Mouse (Mus musculus): ENCODE measurements around the gene Nr1d1. TPM values are rescaled to one million over a fixed set of nuclear protein-coding genes. Genes with fewer than 3 reads are reported as not detected.
A peak's percentile ranks its signal among the peaks of the same experiment; 100 is the strongest.

The Nr1d1 gene
- polyA plus RNA-seq (2012; rRNA removed), result 27.7 and 29.0 TPM in 2 replicates

DNA sequence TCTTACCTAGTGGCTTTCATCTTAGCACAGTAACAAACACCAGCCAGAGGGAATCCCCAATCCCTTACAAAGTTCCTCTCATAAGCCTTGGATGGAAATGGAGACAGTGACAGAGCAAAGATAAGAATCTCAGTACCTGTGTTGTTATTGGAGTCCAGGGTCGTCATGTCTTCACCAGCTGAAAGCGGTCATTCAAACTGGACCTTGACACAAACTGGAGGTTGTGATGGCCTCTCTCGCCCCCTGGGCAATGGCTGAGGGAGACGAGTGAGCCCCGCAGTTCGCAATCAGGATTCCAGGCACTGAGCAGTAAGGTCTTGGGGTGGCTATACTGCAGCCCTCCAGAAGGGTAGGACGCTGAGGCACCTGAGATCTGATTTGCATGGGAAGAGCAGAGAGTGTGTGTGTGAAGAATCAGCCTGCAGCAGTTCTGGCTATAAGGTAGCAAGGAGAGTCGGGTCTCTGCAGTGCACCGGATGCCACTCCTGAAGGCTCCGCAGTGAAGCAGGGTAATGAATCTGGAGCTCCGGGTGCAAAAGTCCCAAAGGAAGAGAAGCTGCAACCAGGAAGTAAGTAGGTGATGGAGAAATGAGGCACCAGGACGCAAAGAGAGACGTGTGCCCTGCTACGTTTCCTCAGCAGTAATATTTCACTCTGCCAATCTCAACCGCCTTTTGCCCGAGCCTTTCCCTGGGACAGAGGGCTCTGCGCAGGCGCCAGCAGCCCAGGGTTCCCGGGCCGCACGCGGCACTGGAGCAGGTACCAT, at the start of gene Nr1d1:
Gene Nr1d1, minus strand, starts transcription at position 752 of the 766 bp plus-strand sequence.
- TF ChIP-seq CTCF (IDR thresholded peaks at IDR 0.05; ENCODE audit: extremely low read depth, insufficient read depth, insufficient read length, insufficient replicate concordance) (no peak), POLR2A (IDR thresholded peaks at IDR 0.05; ENCODE audit: low read depth, low read length) (no peak; the same call in 1 of the 2 replicates)
- Histone ChIP-seq H3K27ac (ENCODE audit: insufficient read depth, low read length) (peak within 1 kb of the TSS; percentile 60), H3K27me3 (ENCODE audit: control insufficient read depth, insufficient read depth, low read length) (no peaks in the 10 kb centered on the region), H3K4me3 (ENCODE audit: extremely low read depth, insufficient read depth, insufficient read length) (peak within 1 kb of the TSS; percentile 46), H3K4me1 (ENCODE audit: control insufficient read depth, insufficient read depth, insufficient read length) (peaks cover 33% of the 10 kb centered on the region), H3K36me3 (ENCODE audit: control insufficient read depth, insufficient read depth, low read length) (no peaks in the 10 kb centered on the region)
- DNase-seq (ENCODE audit: low read depth in 1 of 2, low spot score in 2 of 2), result no peak
- 2% methylated on average over 22 of the region's 22 CpGs for WGBS

GRCm38 (mm10) chr11:98820968-98821367, 45.8 kb upstream of the Nr1d1 start:
- H3K4me3 ChIP-seq (ENCODE audit: extremely low read depth, insufficient read depth, insufficient read length), result no peak overlapping the region
- H3K4me1 ChIP-seq (ENCODE audit: control insufficient read depth, insufficient read depth, insufficient read length), result peaks cover 2% of the 10 kb centered on the region; the same call in 1 of the 2 replicates
- 72% methylated on average over 5 of the region's 5 CpGs for WGBS
- H3K27ac ChIP-seq (ENCODE audit: insufficient read depth, low read length), result no peak overlapping the region
- no peak for DNase-seq (ENCODE audit: low read depth in 1 of 2, low spot score in 2 of 2)
- no peaks in the 10 kb centered on the region for H3K27me3 ChIP-seq (ENCODE audit: control insufficient read depth, insufficient read depth, low read length)
- H3K36me3 ChIP-seq (ENCODE audit: control insufficient read depth, insufficient read depth, low read length), result peaks cover 29% of the 10 kb centered on the region
- TF ChIP-seq CTCF (IDR thresholded peaks at IDR 0.05; ENCODE audit: extremely low read depth, insufficient read depth, insufficient read length, insufficient replicate concordance), result no peak
- no peak for TF ChIP-seq POLR2A (IDR thresholded peaks at IDR 0.05; ENCODE audit: low read depth, low read length)

DNA sequence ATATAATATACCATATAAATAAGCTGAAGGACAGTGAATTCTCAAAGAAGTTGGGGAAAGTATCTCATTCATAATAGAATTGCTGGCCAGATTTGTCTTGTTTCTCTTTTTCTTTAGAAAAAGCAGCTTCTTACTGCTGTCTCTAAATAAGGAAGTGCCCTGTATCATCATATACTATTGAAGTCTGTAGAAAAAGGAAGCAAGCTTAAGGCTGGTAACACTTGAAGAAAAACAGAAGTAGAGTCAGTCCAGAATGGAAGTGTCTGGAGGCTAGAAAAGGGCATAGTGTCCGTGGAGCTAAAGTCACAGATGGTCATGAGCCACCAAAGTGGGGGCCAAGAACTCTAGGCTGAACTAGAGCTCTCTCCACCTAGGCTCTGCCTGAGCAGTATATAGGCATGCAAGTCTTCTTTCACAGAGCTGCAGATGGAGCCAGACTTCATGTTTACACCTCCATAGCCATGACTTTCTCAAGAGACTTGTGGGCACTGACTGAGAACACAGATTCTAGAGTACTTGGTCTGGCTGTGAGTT, 41.6 kb upstream of the Nr1d1 start:
- no peaks in the 10 kb centered on the region for H3K27me3 ChIP-seq (ENCODE audit: control insufficient read depth, insufficient read depth, low read length)
- H3K36me3 ChIP-seq (ENCODE audit: control insufficient read depth, insufficient read depth, low read length), result peaks cover 17% of the 10 kb centered on the region
- H3K4me3 ChIP-seq (ENCODE audit: extremely low read depth, insufficient read depth, insufficient read length), result no peak overlapping the region
- DNase-seq (ENCODE audit: low read depth in 1 of 2, low spot score in 2 of 2), result no peak
- H3K4me1 ChIP-seq (ENCODE audit: control insufficient read depth, insufficient read depth, insufficient read length), result peaks cover 2% of the 10 kb centered on the region; the same call in 1 of the 2 replicates
- H3K27ac ChIP-seq (ENCODE audit: insufficient read depth, low read length), result peak overlapping the region; percentile 50
- 18% methylated on average over 1 of the region's 1 CpGs for WGBS
- TF ChIP-seq POLR2A (IDR thresholded peaks at IDR 0.05; ENCODE audit: low read depth, low read length), result no peak
- no peak for TF ChIP-seq CTCF (IDR thresholded peaks at IDR 0.05; ENCODE audit: extremely low read depth, insufficient read depth, insufficient read length, insufficient replicate concordance)

GRCm38 (mm10) chr11:98810686-98811085, 35.6 kb upstream of the Nr1d1 start:
- H3K4me1 ChIP-seq (ENCODE audit: control insufficient read depth, insufficient read depth, insufficient read length), result peaks cover 6% of the 10 kb centered on the region; the same call in 1 of the 2 replicates
- H3K27me3 ChIP-seq (ENCODE audit: control insufficient read depth, insufficient read depth, low read length), result no peaks in the 10 kb centered on the region
- DNase-seq (ENCODE audit: low read depth in 1 of 2, low spot score in 2 of 2), result no peak
- H3K27ac ChIP-seq (ENCODE audit: insufficient read depth, low read length), result no peak overlapping the region
- H3K36me3 ChIP-seq (ENCODE audit: control insufficient read depth, insufficient read depth, low read length), result peaks cover 21% of the 10 kb centered on the region
- peak overlapping the region; percentile 86; the same call in 1 of the 2 replicates for H3K4me3 ChIP-seq (ENCODE audit: extremely low read depth, insufficient read depth, insufficient read length)
- 66% methylated on average over 7 of the region's 7 CpGs for WGBS
- TF ChIP-seq CTCF (IDR thresholded peaks at IDR 0.05; ENCODE audit: extremely low read depth, insufficient read depth, insufficient read length, insufficient replicate concordance), result no peak
- TF ChIP-seq POLR2A (IDR thresholded peaks at IDR 0.05; ENCODE audit: low read depth, low read length), result no peak

GRCm38 (mm10) chr11:98809457-98810290, 34.5 kb upstream of the Nr1d1 start:
- H3K27me3 ChIP-seq (ENCODE audit: control insufficient read depth, insufficient read depth, low read length), result no peaks in the 10 kb centered on the region
- WGBS, result 1% methylated on average over 84 of the region's 84 CpGs
- peaks cover 29% of the 10 kb centered on the region for H3K36me3 ChIP-seq (ENCODE audit: control insufficient read depth, insufficient read depth, low read length)
- H3K4me3 ChIP-seq (ENCODE audit: extremely low read depth, insufficient read depth, insufficient read length), result peak overlapping the region; percentile 86
- peak; percentile 97 to 99 for DNase-seq (ENCODE audit: low read depth in 1 of 2, low spot score in 2 of 2)
- peak overlapping the region; percentile 94 for H3K27ac ChIP-seq (ENCODE audit: insufficient read depth, low read length)
- peaks cover 6% of the 10 kb centered on the region; the same call in 1 of the 2 replicates for H3K4me1 ChIP-seq (ENCODE audit: control insufficient read depth, insufficient read depth, insufficient read length)
- TF ChIP-seq CTCF (IDR thresholded peaks at IDR 0.05; ENCODE audit: extremely low read depth, insufficient read depth, insufficient read length, insufficient replicate concordance), result 0 out of 2 replicates have a peak, but pooled peaks have one; percentile 3
- peak; percentile 75 for TF ChIP-seq POLR2A (IDR thresholded peaks at IDR 0.05; ENCODE audit: low read depth, low read length)

DNA sequence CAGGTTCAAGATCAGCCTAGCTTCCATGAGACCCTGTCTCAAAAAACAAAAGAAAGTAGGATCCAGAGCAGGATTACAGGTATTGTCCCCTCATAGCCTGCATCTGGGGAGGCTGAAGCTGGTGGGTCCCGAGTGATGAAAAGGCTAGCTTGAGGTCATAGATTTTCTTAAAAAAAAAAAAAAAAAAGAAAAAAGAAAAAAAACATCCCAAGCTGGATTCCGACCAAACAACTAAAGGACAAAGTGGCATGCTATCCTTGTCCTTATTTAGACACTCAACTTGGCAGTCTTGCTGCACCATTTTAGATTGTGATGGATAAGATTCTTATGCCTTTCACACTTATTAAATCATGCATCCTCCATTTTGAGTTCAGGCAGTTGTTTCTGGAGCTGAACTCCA, 33.3 kb upstream of the Nr1d1 start:
- DNase-seq (ENCODE audit: low read depth in 1 of 2, low spot score in 2 of 2), result no peak
- no peak overlapping the region for H3K4me3 ChIP-seq (ENCODE audit: extremely low read depth, insufficient read depth, insufficient read length)
- peaks cover 6% of the 10 kb centered on the region; the same call in 1 of the 2 replicates for H3K4me1 ChIP-seq (ENCODE audit: control insufficient read depth, insufficient read depth, insufficient read length)
- H3K27ac ChIP-seq (ENCODE audit: insufficient read depth, low read length), result no peak overlapping the region
- TF ChIP-seq CTCF (IDR thresholded peaks at IDR 0.05; ENCODE audit: extremely low read depth, insufficient read depth, insufficient read length, insufficient replicate concordance), result no peak
- no peak for TF ChIP-seq POLR2A (IDR thresholded peaks at IDR 0.05; ENCODE audit: low read depth, low read length)
- H3K36me3 ChIP-seq (ENCODE audit: control insufficient read depth, insufficient read depth, low read length), result peaks cover 37% of the 10 kb centered on the region
- no peaks in the 10 kb centered on the region for H3K27me3 ChIP-seq (ENCODE audit: control insufficient read depth, insufficient read depth, low read length)
- 78% methylated on average over 2 of the region's 2 CpGs for WGBS

All from spleen, adult 2 months (tissue).